Mouse (Mus musculus) erythroblast, embryonic 14.5 days (primary cell): ENCODE measurements around the gene Smyd4.

ENCODE experiments used
- GATA1 ChIP-seq: IDR thresholded peaks from 2 replicates; pipeline ENCODE4 v1.6.1; 2012; ENCODE audit warnings: low read length, inconsistent platforms, mixed read lengths
- TAL1 ChIP-seq: IDR thresholded peaks from 3 replicates; pipeline ENCODE4 v1.6.1; 2012; ENCODE audit warnings: low read length, inconsistent platforms, mixed read lengths

DNA sequence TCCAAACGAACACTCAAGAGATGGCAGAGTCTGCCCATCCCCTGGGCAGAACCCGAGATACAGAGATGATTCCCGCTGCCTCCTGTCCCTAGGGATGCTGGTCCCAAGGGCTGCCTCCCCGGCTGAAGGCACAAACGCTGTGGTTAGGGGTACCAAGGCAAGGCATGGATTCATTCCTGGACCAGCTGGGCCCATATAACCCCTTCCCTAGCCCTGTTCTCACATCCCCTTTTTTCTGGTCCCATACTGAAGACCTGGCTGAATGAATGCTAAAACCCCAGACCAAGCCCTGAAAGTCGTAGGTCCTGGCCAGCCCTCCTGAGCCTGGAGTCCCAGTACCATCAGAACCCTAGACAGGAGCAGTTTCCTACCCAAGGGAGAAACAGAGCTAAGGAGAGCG, 92.8 kb downstream of the Smyd4 start:
- TF ChIP-seq GATA1 (no peak), TAL1 (no peak)
